Mouse (Mus musculus) adrenal gland, adult 10 weeks (tissue): Measurements from ENCODE around the gene Ttll3. TPM values are rescaled to one million over a fixed set of nuclear protein-coding genes. Genes with fewer than 3 reads are reported as not detected.

Experiments used
- polyA plus RNA-seq: library from polyadenylated mRNA; stranded (reverse); fragments of 350-450 nt; fragmentation: Illumina TruSeq; extraction: RNeasy Lipid Tissue Mini Kit (QIAGEN cat#74804); gene quantifications from one replicate; pipeline ENCODE4 v1.2.3, GENCODE M21; 2014; ENCODE audit warnings: low read depth, low replicate concordance

The Ttll3 gene
- 0.58 TPM for polyA plus RNA-seq

GRCm38 (mm10) chr6:113388960-113389359 is at the start of gene Ttll3:
Gene Ttll3, plus strand, starts transcription at chr6:113389260.

GRCm38 (mm10) chr6:113343177-113344092 is 45.6 kb upstream of the Ttll3 start, which contains the start of gene Camk1:
Gene Camk1, minus strand, starts transcription at chr6:113343984.

GRCm38 (mm10) chr6:113377496-113378385 is 11.3 kb upstream of the Ttll3 start, which contains the start of the genes Tada3 and Arpc4:
Gene Tada3, minus strand, starts transcription at chr6:113377883.
Gene Arpc4, plus strand, starts transcription at chr6:113378115.

GRCm38 (mm10) chr6:113419199-113419587 is 30.1 kb downstream of the Ttll3 start, which contains the start of gene Rpusd3:
Gene Rpusd3, minus strand, starts transcription at chr6:113419340.

GRCm38 (mm10) chr6:113435664-113436205 is 46.7 kb downstream of the Ttll3 start, which contains the start of gene Cidec:
Gene Cidec, minus strand, starts transcription at chr6:113435760.

GRCm38 (mm10) chr6:113442442-113443090 is 53.5 kb downstream of the Ttll3 start, which contains the start of gene Jagn1:
Gene Jagn1, plus strand, starts transcription at chr6:113442569.

GRCm38 (mm10) chr6:113457952-113458534 is 69.0 kb downstream of the Ttll3 start, which contains the start of gene Il17re:
Gene Il17re, plus strand, starts transcription at chr6:113458484.

Other genes starting within 250 kb of the Ttll3 start
- gene Lhfpl4, start 193.9 kb upstream of the Ttll3 start, polyA plus RNA-seq = 1.3 TPM
- 14.2 TPM for gene Mtmr14, start 151.4 kb upstream of the Ttll3 start, polyA plus RNA-seq
- gene Cpne9, start 107.0 kb upstream of the Ttll3 start, polyA plus RNA-seq = 0.52 TPM
- 3.6 TPM for gene Brpf1, start 82.1 kb upstream of the Ttll3 start, polyA plus RNA-seq
- 2.2 TPM for gene Ogg1, start 62.3 kb upstream of the Ttll3 start, polyA plus RNA-seq
- gene Camk1, start 45.3 kb upstream of the Ttll3 start, polyA plus RNA-seq = 34.8 TPM
- gene Tada3, start 11.4 kb upstream of the Ttll3 start, polyA plus RNA-seq = 2.0 TPM
- 86.1 TPM for gene Arpc4, start 11.1 kb upstream of the Ttll3 start, polyA plus RNA-seq
- not detected for gene Rpusd3, start 30.1 kb downstream of the Ttll3 start, polyA plus RNA-seq
- 20.4 TPM for gene Cidec, start 46.5 kb downstream of the Ttll3 start, polyA plus RNA-seq
- gene Jagn1, start 53.3 kb downstream of the Ttll3 start, polyA plus RNA-seq = 26.1 TPM
- gene Il17re, start 69.2 kb downstream of the Ttll3 start, polyA plus RNA-seq = not detected
- gene Il17rc, start 82.2 kb downstream of the Ttll3 start, polyA plus RNA-seq = 0.99 TPM
- gene Creld1, start 94.0 kb downstream of the Ttll3 start, polyA plus RNA-seq = 6.1 TPM
- not detected for gene Prrt3, start 112.7 kb downstream of the Ttll3 start, polyA plus RNA-seq
- 166 TPM for gene Emc3, start 142.4 kb downstream of the Ttll3 start, polyA plus RNA-seq
- gene Fancd2, start 142.4 kb downstream of the Ttll3 start, polyA plus RNA-seq = 0.82 TPM
- not detected for gene Fancd2os, start 211.5 kb downstream of the Ttll3 start, polyA plus RNA-seq
- gene Brk1, start 215.5 kb downstream of the Ttll3 start, polyA plus RNA-seq = 81.6 TPM
- gene Vhl, start 234.7 kb downstream of the Ttll3 start, polyA plus RNA-seq = 38.0 TPM
- gene Irak2, start 249.2 kb downstream of the Ttll3 start, polyA plus RNA-seq = 3.8 TPM